Mouse (Mus musculus) thymus, postnatal 10 days (tissue): ENCODE data around the gene Mindy4.

Experiments used
- DNase-seq, 2 experiments: peaks; one replicate each; pipeline ENCODE4 v3.0.0; 2021; ENCODE audit warnings: low spot score in 2 of 2

The Mindy4 gene

DNA sequence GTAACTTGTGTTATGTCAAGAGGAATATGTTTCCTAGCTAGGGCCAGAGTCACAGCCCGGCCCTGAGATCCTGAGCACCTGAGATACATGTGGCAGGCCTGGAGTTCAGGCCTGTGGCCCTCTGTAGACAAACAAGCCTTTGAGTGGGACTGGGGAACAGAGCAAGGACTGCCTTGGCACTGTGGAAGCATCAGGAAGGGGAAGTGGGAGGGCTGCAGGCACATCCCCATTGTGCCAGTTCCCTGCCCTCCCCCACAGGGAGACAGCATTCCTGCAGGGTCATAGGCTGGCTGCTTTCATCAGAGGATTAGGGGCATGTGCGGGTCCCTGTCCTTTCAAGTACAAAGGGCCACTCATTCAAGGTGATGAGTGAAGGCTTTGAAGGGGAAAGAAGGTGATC, 107.0 kb downstream of the Mindy4 start:
- DNase-seq = no peak

DNA sequence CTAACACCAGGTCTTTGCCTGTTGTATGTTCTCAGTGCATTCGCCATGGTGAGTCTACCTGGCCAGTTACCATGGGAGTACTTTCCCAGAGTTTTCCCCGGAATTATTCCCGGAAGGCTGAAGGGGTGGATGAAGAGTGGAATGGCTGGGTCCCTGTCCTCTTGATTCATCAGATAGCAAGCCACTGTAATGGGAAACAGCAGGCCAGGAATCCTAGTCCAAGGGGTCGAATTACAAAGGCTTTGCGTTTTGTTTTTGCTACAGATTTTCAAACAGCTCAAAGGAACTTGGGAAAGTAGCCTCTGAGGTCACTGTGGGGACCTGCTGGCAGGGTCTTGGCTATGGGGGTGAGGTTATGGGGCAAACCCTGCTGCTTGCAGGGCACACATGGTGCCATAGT, 108.8 kb downstream of the Mindy4 start:
- DNase-seq = no peak

DNA sequence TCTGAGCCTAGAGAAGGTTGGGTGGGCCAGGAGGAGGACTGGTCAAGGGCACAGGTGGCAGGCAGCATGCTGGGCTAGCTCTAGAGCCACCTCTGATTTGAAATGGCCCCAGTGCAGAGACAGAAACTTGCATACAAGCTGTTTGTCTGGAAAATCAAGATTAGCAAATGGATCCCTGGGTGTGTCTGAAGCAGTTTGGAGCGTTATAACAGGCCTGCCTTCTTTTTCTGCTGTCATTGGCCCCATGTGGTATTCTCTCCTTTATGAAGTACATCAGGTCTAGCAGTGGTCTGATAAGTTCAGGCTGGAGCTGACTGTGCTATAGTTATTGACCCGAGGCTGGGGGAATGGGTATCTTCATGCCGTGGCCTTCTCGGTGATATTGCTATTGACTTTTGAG, 110.7 kb downstream of the Mindy4 start:
- DNase-seq = no peak

DNA sequence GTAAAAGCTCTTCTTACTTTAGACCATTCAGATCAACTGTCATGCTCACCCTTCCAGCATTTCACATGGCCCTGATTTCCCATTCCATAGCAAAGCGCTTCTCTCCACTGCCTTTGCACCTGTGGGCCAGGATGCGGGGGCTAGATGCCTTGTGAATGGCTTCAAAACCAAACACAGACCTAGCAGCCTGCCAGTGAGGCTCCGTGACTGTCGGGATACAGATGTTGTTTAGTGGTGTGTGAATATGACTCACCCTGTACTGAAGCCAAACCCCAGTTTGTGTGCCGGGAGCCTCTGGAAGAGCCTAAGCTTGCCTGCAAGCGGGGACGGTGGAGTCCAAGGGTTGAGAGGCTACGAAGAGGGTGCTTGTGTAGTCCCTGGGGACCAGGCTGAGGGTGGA, 111.4 kb downstream of the Mindy4 start:
- no peak for DNase-seq

DNA sequence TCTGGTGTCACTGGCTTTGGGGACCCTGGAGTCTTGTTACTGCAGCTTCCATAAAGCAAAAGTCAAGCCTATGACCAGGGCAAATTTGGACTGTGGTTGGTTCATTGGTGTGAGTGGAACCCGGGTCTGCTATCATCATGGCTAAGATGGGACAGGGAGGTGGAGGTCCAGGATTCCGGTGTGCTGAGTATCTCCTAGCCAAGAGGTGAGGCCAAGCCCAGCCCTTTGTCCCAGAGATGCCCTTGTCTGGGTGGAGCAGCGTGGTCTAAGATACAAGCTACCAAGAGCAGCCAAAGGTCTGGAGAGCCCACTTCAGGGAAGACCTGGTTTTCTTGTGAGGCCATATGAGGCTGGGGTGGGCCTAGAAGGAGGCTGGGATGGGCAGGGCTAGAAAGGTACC, 115.4 kb downstream of the Mindy4 start:
- DNase-seq = no peak

DNA sequence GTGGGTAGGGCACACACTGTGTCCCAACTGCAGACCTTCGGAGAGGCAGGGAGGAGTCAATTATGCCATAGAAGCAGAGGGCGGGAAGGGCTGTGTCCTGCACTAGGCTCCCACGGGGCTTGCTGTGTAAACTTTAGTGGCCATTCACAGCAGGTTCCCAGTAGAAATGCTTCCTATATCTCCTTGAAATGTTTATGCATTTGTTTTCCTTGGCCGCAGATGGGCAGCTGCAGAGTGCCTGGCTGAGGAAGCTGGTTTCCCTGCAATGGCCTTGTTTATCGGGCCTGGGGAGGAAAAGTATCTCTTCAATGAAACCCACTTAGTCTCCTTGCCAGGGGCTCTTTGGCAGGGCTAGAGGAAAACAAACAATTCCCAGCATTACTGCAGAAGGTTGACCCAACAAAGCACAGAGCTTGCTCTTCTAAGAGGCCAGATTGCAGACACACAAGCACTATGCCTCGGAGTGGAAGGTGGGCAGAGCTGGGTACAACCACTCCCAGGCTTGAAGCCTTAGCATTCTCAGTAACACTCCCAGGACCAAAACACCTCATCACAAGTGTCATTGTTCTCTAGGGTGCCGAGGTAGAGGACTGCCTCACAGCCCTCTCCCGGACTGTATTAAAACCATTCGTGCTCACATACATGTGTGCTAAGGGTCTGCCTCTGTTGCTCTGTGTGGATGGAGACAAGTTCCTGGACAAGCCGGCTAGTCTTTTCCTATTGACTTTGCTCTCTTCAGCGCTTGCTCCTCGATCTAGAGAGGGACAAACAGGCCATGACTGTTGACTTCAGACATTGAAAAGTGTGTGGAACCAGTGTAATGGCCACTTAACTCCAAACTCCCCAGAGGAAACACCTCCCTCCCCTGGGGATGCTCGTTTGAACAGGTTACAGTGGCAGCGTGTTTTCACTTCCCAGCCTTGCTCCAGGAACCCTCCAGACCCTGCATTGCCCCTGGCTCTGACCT, 116.7 kb downstream of the Mindy4 start:
- no peak for DNase-seq

DNA sequence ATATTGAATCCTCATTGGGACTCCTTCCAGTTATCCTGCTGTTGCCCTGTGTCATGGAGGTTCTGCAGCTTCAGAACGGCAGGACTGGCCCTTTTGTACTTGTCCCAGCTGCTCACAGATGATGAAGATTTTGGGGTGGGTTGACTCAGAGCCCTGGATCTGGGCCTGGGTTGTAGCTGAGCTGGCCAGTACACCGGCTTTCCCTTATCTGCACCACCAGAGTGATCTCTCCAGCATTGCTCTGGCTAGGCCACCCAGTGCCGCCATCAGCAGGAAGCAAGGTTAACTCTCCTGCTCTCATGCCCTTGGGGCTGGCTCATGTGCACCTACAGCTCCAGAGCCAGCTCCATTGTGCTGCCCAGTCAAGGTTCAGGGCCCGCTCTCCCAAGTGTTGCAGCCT, 117.7 kb downstream of the Mindy4 start:
- DNase-seq = no peak

DNA sequence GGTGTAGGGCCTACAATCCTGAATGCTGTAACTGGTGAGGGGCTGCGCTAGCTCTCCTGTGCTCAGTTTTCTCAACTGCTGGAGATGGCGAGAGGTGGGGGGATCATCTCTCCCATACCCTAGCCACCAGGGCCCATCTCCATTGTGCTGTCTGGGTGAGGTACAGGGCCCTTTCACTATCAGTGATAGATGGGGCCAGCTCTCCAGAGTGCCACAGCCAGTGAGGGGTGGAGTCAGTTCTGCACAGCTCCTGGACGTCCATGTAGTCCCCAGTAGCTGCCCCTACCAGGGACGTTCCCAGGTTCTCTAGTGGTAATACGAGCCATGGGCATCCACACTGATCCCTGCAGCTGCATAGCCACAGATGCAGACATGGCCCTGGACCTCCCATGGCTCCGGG, 118.3 kb downstream of the Mindy4 start:
- no peak for DNase-seq

DNA sequence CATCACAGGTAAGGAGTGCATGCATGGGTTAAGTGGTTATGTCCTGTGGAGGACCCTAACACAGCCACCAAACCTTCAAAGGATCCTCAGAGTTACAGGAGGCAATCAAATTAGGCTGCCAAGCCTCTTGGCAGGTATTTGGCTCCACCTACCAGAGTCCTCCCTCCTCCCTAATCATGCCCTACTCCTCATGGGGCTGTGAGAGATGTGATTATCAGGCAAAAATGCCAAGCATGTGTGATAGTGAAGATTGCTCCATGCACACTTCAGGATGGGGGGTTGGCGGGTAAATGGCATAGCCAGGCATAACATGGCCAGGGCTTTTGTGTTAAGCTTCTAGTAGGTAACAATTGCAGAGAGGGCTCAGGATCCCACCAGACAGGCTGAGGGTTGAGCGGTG, 119.8 kb downstream of the Mindy4 start:
- DNase-seq = no peak

DNA sequence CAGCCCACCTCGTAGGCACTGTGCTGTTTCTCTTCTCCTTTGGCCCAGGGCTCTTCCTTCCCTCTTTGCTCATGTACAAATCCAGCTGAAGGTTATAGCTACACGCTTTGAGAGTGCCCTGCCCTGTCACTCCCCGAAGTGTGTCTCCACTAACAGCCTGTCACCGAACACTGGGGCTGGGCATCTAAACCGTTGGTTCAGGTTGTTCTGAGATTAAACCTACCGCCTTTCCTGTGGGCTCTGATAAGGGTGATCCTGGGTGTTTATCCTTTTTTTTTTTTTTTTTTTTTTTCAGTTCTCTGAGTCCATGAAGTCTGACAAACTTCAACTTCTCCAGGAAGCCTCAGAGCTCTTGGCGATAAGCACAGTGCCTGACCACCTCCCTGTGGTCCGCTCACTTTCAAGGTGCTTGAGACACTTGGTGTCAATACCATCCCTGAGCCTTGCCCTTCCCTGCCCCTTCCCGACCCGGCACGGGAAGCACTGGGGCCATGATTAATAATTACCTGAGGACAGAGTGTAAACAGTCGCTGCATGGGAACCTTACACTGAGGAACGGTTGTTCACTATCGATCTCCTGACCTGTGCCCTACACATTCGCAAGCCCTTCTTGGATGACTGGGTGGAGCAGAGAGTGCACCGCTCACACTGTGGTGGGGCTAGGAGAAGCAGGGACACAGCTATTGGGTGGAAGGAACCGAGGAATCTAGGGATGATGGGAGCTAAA, 120.9 kb downstream of the Mindy4 start:
- no peak for DNase-seq

DNA sequence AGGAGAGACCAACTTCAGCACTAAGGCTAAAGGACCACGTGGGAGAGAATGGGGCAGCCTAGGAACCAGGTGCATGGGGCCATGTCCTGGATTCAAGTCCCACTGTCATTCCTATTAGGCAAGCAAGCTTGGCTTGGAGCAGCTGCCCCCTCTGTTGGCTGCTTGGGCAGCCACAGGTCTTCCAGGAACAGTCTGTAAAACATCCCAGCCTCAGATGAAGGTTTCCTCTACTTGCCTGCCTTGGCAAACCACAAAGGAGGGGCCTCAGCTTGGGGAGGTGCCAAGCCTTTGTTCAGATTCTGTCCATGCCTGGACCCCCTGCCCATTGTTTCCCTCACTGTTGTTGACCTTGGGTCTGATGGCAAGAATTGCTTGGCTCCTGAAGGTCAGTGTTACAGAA, 121.6 kb downstream of the Mindy4 start:
- no peak for DNase-seq

DNA sequence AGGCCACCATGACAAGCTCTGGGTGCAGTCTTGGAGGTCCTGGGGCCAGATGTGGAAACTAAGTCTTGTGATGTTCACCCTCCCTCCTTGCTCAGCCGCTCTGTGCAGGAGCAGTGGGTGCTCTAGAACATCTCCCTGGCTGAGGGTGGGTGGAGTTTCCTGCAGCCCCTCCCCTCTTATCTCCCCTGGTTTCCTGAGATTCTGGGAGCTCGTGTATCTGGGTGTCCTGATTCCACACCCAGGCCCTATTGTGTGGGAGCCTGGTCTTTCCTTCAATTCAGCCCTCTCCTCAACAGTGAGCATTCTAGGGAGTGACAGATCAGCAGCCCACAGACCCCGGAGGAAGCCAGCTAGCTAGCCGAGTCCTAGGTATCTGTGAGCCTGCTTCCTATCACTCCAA, 123.1 kb downstream of the Mindy4 start:
- DNase-seq = no peak

DNA sequence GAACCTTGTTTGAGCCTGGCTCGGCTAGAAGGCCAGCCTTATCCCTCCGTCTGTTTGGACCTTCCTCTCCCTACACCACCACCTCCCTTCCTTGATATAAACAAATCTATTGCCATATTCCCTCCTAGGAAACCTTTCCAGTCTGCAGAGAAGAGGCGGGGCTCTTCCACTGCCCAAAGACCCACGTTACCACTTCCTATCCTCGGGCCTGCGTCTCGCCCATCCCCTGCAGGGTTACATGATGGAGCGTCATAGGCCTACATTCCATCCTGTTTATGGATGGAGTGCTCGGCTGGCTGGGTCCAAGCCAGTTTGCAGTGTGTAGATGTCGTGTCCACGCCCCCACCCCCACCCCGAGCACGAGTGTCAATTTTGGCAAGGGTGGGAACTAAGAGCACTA, 124.1 kb downstream of the Mindy4 start:
- DNase-seq = no peak

DNA sequence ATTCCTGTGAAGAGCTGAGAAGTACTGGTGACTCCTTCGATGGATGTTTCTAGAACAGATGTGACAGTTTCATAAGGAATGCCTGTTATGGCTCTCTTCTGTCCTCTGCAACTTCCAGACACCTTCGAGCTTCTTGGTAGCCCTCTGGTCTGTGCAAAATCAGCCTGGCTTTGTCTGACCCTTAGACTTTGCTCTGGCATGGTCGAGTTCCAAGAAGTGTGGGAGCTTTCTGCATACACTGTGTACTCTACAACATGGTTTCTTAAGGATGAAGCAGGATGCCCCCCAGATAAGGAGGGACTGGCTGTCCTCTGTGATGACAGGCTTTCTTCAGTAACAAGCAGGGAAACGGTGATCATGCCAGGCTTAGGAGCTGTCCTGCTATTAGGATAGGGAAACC, 125.0 kb downstream of the Mindy4 start:
- DNase-seq = no peak

DNA sequence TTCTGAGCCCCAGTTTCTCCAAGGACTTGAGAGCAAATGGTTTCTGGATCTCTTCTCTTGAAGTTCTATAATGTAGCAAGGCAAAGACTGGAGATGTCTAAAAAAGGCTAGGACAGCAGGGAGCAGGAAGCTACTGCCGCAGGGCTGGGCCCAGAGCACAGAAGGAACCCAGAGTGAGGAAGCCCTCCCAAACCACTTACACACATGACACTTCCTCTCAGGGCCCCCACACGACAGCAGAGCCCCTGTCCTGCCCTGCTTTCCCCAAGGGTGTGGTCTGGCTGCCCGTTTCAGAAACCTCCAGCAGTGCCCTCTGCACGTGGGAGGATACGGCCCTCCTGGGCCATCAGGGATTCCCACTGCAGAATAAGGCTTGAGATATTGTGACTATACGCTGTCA, 128.1 kb downstream of the Mindy4 start:
- DNase-seq = peak in 1 of 2 experiments; percentile 8

DNA sequence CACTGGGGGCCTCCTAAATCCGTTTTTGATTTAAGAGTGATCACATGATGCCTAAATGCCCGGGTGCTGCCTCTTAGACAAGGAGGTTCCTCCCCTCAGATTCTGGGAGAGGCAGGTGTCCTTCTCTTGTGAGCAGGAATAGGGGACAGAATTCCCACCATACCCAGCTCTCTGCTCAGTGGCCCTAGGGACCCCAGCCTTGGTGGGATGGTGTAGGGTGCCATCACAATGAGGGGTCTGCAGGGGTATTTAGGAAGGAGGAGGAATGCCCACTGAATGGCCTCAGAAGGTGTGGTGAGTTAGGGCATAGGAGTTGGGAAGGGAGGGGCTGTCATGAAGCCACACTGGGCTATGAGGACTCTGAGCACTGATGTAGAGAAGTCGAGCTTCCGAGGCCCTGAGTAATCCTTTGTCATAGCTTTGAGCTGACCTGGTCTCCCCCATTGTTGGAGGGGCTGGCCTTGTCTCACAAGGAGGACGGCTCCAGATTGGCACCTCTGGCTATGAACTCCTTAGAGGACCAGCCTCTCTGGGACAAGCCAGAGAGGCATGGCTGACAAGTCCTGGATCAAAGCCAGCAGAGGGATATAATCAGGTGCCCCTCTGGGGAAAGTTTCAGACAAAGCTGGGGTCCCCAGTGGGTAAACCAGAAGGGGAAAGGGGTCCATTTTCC, 129.1 kb downstream of the Mindy4 start:
- DNase-seq = no peak

DNA sequence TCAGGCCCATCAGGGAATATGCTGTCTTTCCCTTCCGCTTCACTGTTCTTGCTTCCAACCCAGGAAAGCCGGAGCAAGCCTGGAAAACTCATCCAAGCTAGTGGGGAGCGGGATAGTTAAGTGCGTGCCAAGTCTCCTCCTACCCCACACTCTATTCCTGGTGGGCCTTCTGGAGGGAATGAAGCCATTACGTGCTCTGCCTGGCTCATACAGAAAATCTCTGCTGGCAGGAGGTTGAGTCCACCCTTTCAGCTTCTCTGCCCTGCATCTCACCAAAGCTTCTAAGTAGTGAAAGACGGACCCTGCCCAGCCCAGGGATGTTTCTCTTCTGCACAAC, 129.6 kb downstream of the Mindy4 start:
- no peak for DNase-seq

DNA sequence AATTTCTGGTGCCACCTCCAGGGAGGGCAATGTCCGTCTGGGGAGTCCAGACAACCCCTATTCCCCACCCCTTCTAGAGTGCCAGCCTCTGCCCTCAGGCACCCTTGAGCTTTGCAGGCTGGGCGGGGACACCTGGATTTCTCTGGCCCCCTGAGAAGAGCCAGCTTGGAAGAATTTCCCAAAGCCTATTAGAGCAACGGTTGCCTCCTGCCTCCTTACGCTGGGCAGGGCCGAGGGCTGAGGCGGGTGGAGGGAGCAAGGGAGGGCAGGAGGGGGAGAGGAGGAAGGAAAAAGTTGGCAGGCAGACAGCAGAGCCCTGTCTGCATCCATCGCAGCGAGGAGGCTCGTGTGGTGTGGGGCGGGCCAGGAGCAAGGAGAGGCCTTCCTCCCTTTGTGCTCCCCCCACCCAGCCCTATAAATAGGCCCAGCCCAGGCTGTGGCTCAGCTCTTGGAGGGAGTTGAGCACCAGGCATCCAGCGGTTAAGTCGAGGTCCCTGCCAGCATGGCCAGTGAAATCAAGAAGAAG, 132.9 kb downstream of the Mindy4 start, which contains the start of gene Aqp1:
Aqp1 (plus strand) TSS at position 444 of the 526 bp plus-strand sequence.
- no peak for DNase-seq

DNA sequence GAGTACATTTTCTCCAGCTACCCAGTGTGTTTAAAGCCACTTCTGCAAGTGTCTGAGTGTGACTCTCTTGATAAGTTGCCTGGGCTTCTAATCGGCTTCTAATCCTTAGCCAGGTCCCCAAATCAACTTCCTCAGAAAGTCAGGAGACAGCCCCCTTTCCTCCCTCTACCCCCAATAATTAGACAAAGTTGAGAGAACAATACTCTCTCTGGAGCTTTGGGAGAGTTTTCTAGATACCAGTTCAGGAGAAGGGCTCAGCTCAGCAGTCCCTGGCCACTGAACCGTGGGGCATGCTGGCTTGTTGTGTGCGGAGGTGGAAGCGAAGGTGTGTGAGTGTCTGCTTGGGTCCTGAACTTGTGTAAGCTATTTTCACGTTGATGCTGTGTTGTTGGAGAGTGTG, 134.1 kb downstream of the Mindy4 start:
- DNase-seq = no peak

DNA sequence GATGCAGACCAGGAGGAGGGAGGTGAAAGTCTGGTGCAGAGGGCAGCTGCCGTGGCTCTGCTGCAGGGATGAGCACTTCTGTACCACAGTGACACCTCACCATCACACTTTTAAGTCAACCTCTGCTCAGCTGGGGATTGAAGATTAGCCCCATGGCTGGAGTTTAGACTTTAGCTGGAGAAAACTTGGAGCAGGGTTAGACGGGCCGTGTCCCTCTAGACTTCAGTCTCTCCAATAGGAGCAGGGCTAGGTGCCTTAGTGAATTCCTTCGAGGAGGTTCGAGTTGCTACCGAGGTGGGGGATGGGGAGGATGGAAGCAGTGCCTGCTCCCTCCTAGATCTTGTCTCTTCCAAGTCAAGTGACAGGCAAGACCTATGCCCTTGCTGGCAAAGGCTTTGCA, 134.9 kb downstream of the Mindy4 start:
- DNase-seq = no peak

DNA sequence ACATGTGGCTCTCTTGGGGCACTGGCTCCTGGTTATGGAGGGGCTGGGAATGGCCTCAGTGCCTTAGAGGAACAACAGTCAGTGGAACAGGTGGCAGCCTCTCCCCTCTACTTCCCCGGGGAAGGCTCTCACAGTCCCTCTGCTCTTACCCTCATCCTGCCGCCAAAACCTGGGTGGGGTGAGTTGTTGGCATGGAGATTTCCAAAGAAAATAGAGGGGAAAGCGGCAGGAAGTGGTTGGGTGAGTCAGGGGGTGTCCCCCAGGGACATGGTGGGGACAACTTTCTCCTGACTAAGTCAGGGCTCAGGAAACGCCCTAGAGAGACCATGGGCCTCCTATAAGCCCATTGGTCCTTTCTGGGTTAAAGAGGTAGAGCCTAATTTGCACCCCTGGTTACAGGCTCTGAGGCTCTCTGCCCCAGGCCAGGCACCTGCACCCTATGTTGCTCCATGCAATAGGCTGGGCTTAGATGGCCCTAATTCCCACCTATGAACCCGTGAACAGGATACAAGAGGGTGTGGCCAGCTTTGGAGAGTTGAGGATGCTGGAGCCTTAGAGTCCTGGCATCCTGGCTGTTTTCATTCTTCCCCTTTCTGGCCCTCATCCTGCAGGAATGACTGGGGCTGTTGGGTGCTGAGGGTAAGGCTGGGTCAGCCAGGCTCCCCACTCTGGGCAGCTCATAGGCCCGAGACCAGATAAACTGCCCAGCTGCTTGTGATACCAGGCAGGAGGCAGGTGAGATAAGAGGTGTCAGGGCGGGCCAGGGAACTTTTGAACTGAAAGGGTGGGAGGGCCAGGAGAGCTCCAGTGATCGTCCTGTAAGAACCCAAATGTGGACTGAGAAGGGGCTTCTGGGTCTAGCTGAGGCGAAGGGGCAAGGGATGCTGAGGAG, 136.0 kb downstream of the Mindy4 start:
- no peak for DNase-seq
